22 mouse cellular contexts compared by ENCODE assay signal in the genomic region with DNA sequence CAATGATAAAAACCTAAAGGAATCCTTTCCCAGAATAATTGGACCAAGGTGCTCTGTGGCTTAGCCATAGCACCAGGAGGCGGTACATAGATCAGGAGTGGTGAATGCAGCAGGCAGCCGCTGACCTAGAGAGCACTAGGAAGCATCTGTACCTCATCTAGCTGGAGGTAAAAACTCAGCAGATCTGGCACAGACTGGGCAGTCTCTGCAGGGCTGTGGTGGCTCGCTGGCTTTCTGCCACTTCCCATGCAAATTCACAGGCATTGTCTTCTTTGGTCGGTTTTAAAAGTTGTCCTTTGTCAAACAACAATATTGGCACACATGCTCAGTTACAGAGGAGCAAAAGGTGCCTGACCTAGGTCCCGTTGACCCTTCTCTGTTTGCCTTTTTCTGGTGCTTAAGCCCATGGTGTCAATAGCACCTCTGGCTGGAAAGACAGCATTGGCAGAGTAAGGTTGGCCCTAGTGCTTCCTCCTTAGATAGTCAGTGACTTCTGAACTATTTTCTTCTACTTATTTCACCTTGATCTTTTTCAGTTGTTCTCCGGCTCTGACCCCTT.
DNase-seq lines count a peak whose midpoint lies in the region; ATAC-seq lines count a peak whose summit lies in the region.
"Had no signal": no experiment of that assay in that cellular context is flagged by ENCODE, and none has a peak within 500 bp of the region (broad histone marks: within the 10 kb centered on the region; RNA-seq: fewer than 3 reads in every experiment).

No protein-coding gene starts in this region.

- peaks cover 24% of the 10 kb centered on the region for H3K9me3 ChIP-seq in megakaryocyte, embryonic 14.5 days
- no peaks in the 10 kb centered on the region for H3K9me3 ChIP-seq in intestine, embryonic 15.5 days
- H3K9me3 ChIP-seq: midbrain, embryonic 12.5 days; neural tube, embryonic 13.5 days had no signal

- H3K4me2 ChIP-seq in intestine, embryonic 15.5 days (replicated peaks): no peak overlapping the region
- H3K4me2 ChIP-seq: liver, embryonic 11.5 days; lung, embryonic 14.5 days; midbrain, embryonic 12.5 days; neural tube, embryonic 13.5 days had no signal

- no peaks in the 10 kb centered on the region for H3K4me1 ChIP-seq in megakaryocyte, embryonic 14.5 days
- H3K4me1 ChIP-seq in intestine, embryonic 15.5 days (replicated peaks): no peaks in the 10 kb centered on the region
- H3K4me1 ChIP-seq: midbrain, embryonic 12.5 days had no signal

- ATAC-seq in cerebellum, adult (ENCODE audit: insufficient number of reproducible peaks, low FRiP score, low TSS enrichment): no peak
- ATAC-seq in megakaryocyte, adult 5-6 weeks (ENCODE audit: poor library complexity, severe bottlenecking): no peak
- ATAC-seq in intestine, embryonic 15.5 days: no peak
- ATAC-seq: CD4-positive, CD25-positive, alpha-beta regulatory T cell, adult 4 months; forebrain, embryonic 14.5 days had no signal

- H3K9ac ChIP-seq in intestine, embryonic 15.5 days: no peak overlapping the region
- H3K9ac ChIP-seq: lung, embryonic 14.5 days; midbrain, embryonic 12.5 days; neural tube, embryonic 13.5 days had no signal

- no peaks in the 10 kb centered on the region for H3K36me3 ChIP-seq in megakaryocyte, embryonic 14.5 days (replicated peaks; ENCODE audit: low read length)
- no peaks in the 10 kb centered on the region for H3K36me3 ChIP-seq in intestine, embryonic 15.5 days
- H3K36me3 ChIP-seq: midbrain, embryonic 12.5 days; neural tube, embryonic 13.5 days had no signal

- H3K4me3 ChIP-seq in megakaryocyte, embryonic 14.5 days (replicated peaks): peak overlapping the region; percentile 6
- H3K4me3 ChIP-seq in intestine, embryonic 15.5 days (replicated peaks): no peak overlapping the region
- H3K4me3 ChIP-seq: heart, adult 2 months; midbrain, embryonic 12.5 days; neural tube, embryonic 13.5 days had no signal

- no peaks in the 10 kb centered on the region for H3K27me3 ChIP-seq in megakaryocyte, embryonic 14.5 days (replicated peaks)
- no peaks in the 10 kb centered on the region for H3K27me3 ChIP-seq in intestine, embryonic 15.5 days (replicated peaks)
- H3K27me3 ChIP-seq: midbrain, embryonic 12.5 days; neural tube, embryonic 13.5 days had no signal

- WGBS in intestine, embryonic 15.5 days: 68% methylated on average over 6 of the region's 6 CpGs

- DNase-seq in cerebellum, adult 11 months: peak; percentile 59
- DNase-seq in brain, adult 2 months (ENCODE audit: low read depth, low spot score): peak; percentile 66
- peak; percentile 77 for DNase-seq in cerebellum, adult 9-11 months
- no peak for DNase-seq in urinary bladder, adult 2 months (ENCODE audit: low spot score)
- DNase-seq: gastrocnemius, postnatal 14 days; heart, adult 2 months; heart, postnatal 4 days; kidney, adult 18-20 months; layer of hippocampus, postnatal 36 days; lung, embryonic 14.5 days; lung, postnatal 36 days; retina, postnatal 1 day had no signal

- H3K27ac ChIP-seq in intestine, embryonic 15.5 days: no peak overlapping the region
- H3K27ac ChIP-seq: heart, adult 2 months; kidney, postnatal 0 days; midbrain, embryonic 12.5 days; neural tube, embryonic 13.5 days had no signal
